Mouse (Mus musculus): ENCODE data around the gene Elfn2. TPM values are rescaled to one million over a fixed set of nuclear protein-coding genes. Genes with fewer than 3 reads are reported as not detected.

Gene Elfn2
- polyA plus RNA-seq, 1 experiment from 2014 or later = 0.08 TPM

GRCm38 (mm10) chr15:78669221-78669871 lies 49.2 kb downstream of the Elfn2 start:
- Histone ChIP-seq H3K4me3 (ENCODE audit: low read depth, low read length) (no peak overlapping the region), H3K9me3 (ENCODE audit: control insufficient read depth, low read length) (no peaks in the 10 kb centered on the region), H3K4me1 (replicated peaks; ENCODE audit: control insufficient read depth, insufficient read depth, low read length) (no peaks in the 10 kb centered on the region; the same call in 1 of the 2 replicates), H3K27me3 (ENCODE audit: control insufficient read depth, insufficient read depth, low read length) (peaks cover 27% of the 10 kb centered on the region), H3K4me2 (ENCODE audit: low read depth, low read length, severe bottlenecking) (no peak overlapping the region), H3K9ac (ENCODE audit: low read length) (no peak overlapping the region), H3K36me3 (ENCODE audit: control insufficient read depth, insufficient read depth, low read length) (no peaks in the 10 kb centered on the region), H3K27ac (ENCODE audit: low read depth, low read length) (no peak overlapping the region)
- no peak for ATAC-seq (replicated peaks; ENCODE audit: low FRiP score)
- WGBS = 79% methylated on average over 10 of the region's 10 CpGs
- DNase-seq (ENCODE audit: low spot score) = no peak

- Histone ChIP-seq H3K4me2 (ENCODE audit: low read depth, low read length, severe bottlenecking) (no peak overlapping the region), H3K4me1 (replicated peaks; ENCODE audit: control insufficient read depth, insufficient read depth, low read length) (no peaks in the 10 kb centered on the region), H3K9ac (ENCODE audit: low read length) (no peak overlapping the region), H3K27me3 (ENCODE audit: control insufficient read depth, insufficient read depth, low read length) (no peaks in the 10 kb centered on the region), H3K36me3 (ENCODE audit: control insufficient read depth, insufficient read depth, low read length) (no peaks in the 10 kb centered on the region), H3K27ac (ENCODE audit: low read depth, low read length) (no peak overlapping the region), H3K9me3 (ENCODE audit: control insufficient read depth, low read length) (no peaks in the 10 kb centered on the region), H3K4me3 (ENCODE audit: low read depth, low read length) (no peak overlapping the region)
- DNase-seq (ENCODE audit: low spot score) (no peak), ATAC-seq (replicated peaks; ENCODE audit: low FRiP score) (no peak)
- WGBS = 68% methylated on average over 5 of the region's 5 CpGs
Observed at GRCm38 (mm10) chr15:78664268-78664667, 54.3 kb downstream of the Elfn2 start.

- H3K9ac ChIP-seq (ENCODE audit: low read length) = no peak overlapping the region
- DNase-seq (ENCODE audit: low spot score) = no peak
- no peaks in the 10 kb centered on the region for H3K27me3 ChIP-seq (ENCODE audit: control insufficient read depth, insufficient read depth, low read length)
- no peak for ATAC-seq (replicated peaks; ENCODE audit: low FRiP score)
- no peaks in the 10 kb centered on the region for H3K9me3 ChIP-seq (ENCODE audit: control insufficient read depth, low read length)
- H3K27ac ChIP-seq (ENCODE audit: low read depth, low read length) = no peak overlapping the region
- WGBS = 42% methylated on average over 4 of the region's 4 CpGs
- H3K4me1 ChIP-seq (replicated peaks; ENCODE audit: control insufficient read depth, insufficient read depth, low read length) = no peaks in the 10 kb centered on the region
- no peaks in the 10 kb centered on the region for H3K36me3 ChIP-seq (ENCODE audit: control insufficient read depth, insufficient read depth, low read length)
- H3K4me3 ChIP-seq (ENCODE audit: low read depth, low read length) = no peak overlapping the region
- no peak overlapping the region for H3K4me2 ChIP-seq (ENCODE audit: low read depth, low read length, severe bottlenecking)
Observed at GRCm38 (mm10) chr15:78651169-78651568, 67.4 kb downstream of the Elfn2 start.

- Histone ChIP-seq H3K9ac (ENCODE audit: low read length) (no peak overlapping the region), H3K4me2 (ENCODE audit: low read depth, low read length, severe bottlenecking) (no peak overlapping the region), H3K9me3 (ENCODE audit: control insufficient read depth, low read length) (no peaks in the 10 kb centered on the region), H3K27me3 (ENCODE audit: control insufficient read depth, insufficient read depth, low read length) (no peaks in the 10 kb centered on the region), H3K27ac (ENCODE audit: low read depth, low read length) (no peak overlapping the region), H3K36me3 (ENCODE audit: control insufficient read depth, insufficient read depth, low read length) (no peaks in the 10 kb centered on the region), H3K4me3 (ENCODE audit: low read depth, low read length) (no peak overlapping the region), H3K4me1 (replicated peaks; ENCODE audit: control insufficient read depth, insufficient read depth, low read length) (no peaks in the 10 kb centered on the region)
- no peak for ATAC-seq (replicated peaks; ENCODE audit: low FRiP score)
- no peak for DNase-seq (ENCODE audit: low spot score)
- WGBS = 68% methylated on average over 4 of the region's 4 CpGs
Observed at GRCm38 (mm10) chr15:78647746-78648145, 70.8 kb downstream of the Elfn2 start.

GRCm38 (mm10) chr15:78644606-78645005 lies 74.0 kb downstream of the Elfn2 start:
- WGBS = 63% methylated on average over 8 of the region's 8 CpGs
- ATAC-seq (replicated peaks; ENCODE audit: low FRiP score) (no peak), DNase-seq (ENCODE audit: low spot score) (no peak)
- Histone ChIP-seq H3K4me3 (ENCODE audit: low read depth, low read length) (no peak overlapping the region), H3K27me3 (ENCODE audit: control insufficient read depth, insufficient read depth, low read length) (no peaks in the 10 kb centered on the region), H3K9me3 (ENCODE audit: control insufficient read depth, low read length) (no peaks in the 10 kb centered on the region), H3K4me1 (replicated peaks; ENCODE audit: control insufficient read depth, insufficient read depth, low read length) (no peaks in the 10 kb centered on the region), H3K27ac (ENCODE audit: low read depth, low read length) (no peak overlapping the region), H3K9ac (ENCODE audit: low read length) (no peak overlapping the region), H3K36me3 (ENCODE audit: control insufficient read depth, insufficient read depth, low read length) (no peaks in the 10 kb centered on the region), H3K4me2 (ENCODE audit: low read depth, low read length, severe bottlenecking) (no peak overlapping the region)

GRCm38 (mm10) chr15:78643633-78644032 lies 74.9 kb downstream of the Elfn2 start:
- no peaks in the 10 kb centered on the region for H3K36me3 ChIP-seq (ENCODE audit: control insufficient read depth, insufficient read depth, low read length)
- DNase-seq (ENCODE audit: low spot score) (no peak), ATAC-seq (replicated peaks; ENCODE audit: low FRiP score) (no peak)
- no peaks in the 10 kb centered on the region for H3K27me3 ChIP-seq (ENCODE audit: control insufficient read depth, insufficient read depth, low read length)
- 0 out of 2 replicates have a peak, but pooled peaks cover 2% of the 10 kb centered on the region for H3K4me1 ChIP-seq (replicated peaks; ENCODE audit: control insufficient read depth, insufficient read depth, low read length)
- 21% methylated on average over 6 of the region's 6 CpGs for WGBS
- no peak overlapping the region for H3K9ac ChIP-seq (ENCODE audit: low read length)
- H3K4me3 ChIP-seq (ENCODE audit: low read depth, low read length) = no peak overlapping the region
- no peaks in the 10 kb centered on the region for H3K9me3 ChIP-seq (ENCODE audit: control insufficient read depth, low read length)
- H3K4me2 ChIP-seq (ENCODE audit: low read depth, low read length, severe bottlenecking) = no peak overlapping the region
- H3K27ac ChIP-seq (ENCODE audit: low read depth, low read length) = no peak overlapping the region

GRCm38 (mm10) chr15:78635231-78635630 lies 83.3 kb downstream of the Elfn2 start:
- Histone ChIP-seq H3K9me3 (ENCODE audit: control insufficient read depth, low read length) (no peaks in the 10 kb centered on the region), H3K27ac (ENCODE audit: low read depth, low read length) (no peak overlapping the region), H3K27me3 (ENCODE audit: control insufficient read depth, insufficient read depth, low read length) (no peaks in the 10 kb centered on the region), H3K36me3 (ENCODE audit: control insufficient read depth, insufficient read depth, low read length) (no peaks in the 10 kb centered on the region), H3K4me1 (replicated peaks; ENCODE audit: control insufficient read depth, insufficient read depth, low read length) (peaks cover 19% of the 10 kb centered on the region), H3K9ac (ENCODE audit: low read length) (no peak overlapping the region), H3K4me3 (ENCODE audit: low read depth, low read length) (no peak overlapping the region), H3K4me2 (ENCODE audit: low read depth, low read length, severe bottlenecking) (no peak overlapping the region)
- no peak for DNase-seq (ENCODE audit: low spot score)
- no peak for ATAC-seq (replicated peaks; ENCODE audit: low FRiP score)
- WGBS = 49% methylated on average over 7 of the region's 7 CpGs

- peaks cover 19% of the 10 kb centered on the region for H3K4me1 ChIP-seq (replicated peaks; ENCODE audit: control insufficient read depth, insufficient read depth, low read length)
- H3K27me3 ChIP-seq (ENCODE audit: control insufficient read depth, insufficient read depth, low read length) = no peaks in the 10 kb centered on the region
- no peaks in the 10 kb centered on the region for H3K36me3 ChIP-seq (ENCODE audit: control insufficient read depth, insufficient read depth, low read length)
- H3K27ac ChIP-seq (ENCODE audit: low read depth, low read length) = 0 out of 2 replicates have a peak overlapping the region, but pooled peaks have one; percentile 34
- DNase-seq (ENCODE audit: low spot score) (peak; percentile 84), ATAC-seq (replicated peaks; ENCODE audit: low FRiP score) (peak; percentile 73)
- H3K9me3 ChIP-seq (ENCODE audit: control insufficient read depth, low read length) = no peaks in the 10 kb centered on the region
- no peak overlapping the region for H3K4me3 ChIP-seq (ENCODE audit: low read depth, low read length)
- H3K4me2 ChIP-seq (ENCODE audit: low read depth, low read length, severe bottlenecking) = no peak overlapping the region
- 27% methylated on average over 10 of the region's 10 CpGs for WGBS
- H3K9ac ChIP-seq (ENCODE audit: low read length) = no peak overlapping the region
Observed at GRCm38 (mm10) chr15:78634095-78634737, 84.4 kb downstream of the Elfn2 start.

- Histone ChIP-seq H3K27me3 (ENCODE audit: control insufficient read depth, insufficient read depth, low read length) (no peaks in the 10 kb centered on the region), H3K9ac (ENCODE audit: low read length) (no peak overlapping the region), H3K4me3 (ENCODE audit: low read depth, low read length) (no peak overlapping the region), H3K36me3 (ENCODE audit: control insufficient read depth, insufficient read depth, low read length) (no peaks in the 10 kb centered on the region), H3K4me1 (replicated peaks; ENCODE audit: control insufficient read depth, insufficient read depth, low read length) (peaks cover 17% of the 10 kb centered on the region), H3K9me3 (ENCODE audit: control insufficient read depth, low read length) (no peaks in the 10 kb centered on the region), H3K27ac (ENCODE audit: low read depth, low read length) (peak overlapping the region; percentile 12; the same call in 1 of the 2 replicates), H3K4me2 (ENCODE audit: low read depth, low read length, severe bottlenecking) (no peak overlapping the region)
- DNase-seq (ENCODE audit: low spot score) = no peak
- ATAC-seq (replicated peaks; ENCODE audit: low FRiP score) = no peak
- 67% methylated on average over 5 of the region's 5 CpGs for WGBS
Observed at GRCm38 (mm10) chr15:78633413-78633812, 85.2 kb downstream of the Elfn2 start.
